Mouse (Mus musculus) intestine, postnatal 0 days (tissue): ENCODE results near the gene En1. TPM values are rescaled to one million over a fixed set of nuclear protein-coding genes. Genes with fewer than 3 reads are reported as not detected.

ENCODE experiments used
- ATAC-seq: fragments of 200-750 bp; cut with Nextera tagmentation; 2 replicates; pipeline ENCODE4 v1.8.0; 2017; ENCODE audit warnings: mild to moderate bottlenecking, moderate TSS enrichment, moderate library complexity
- H3K27ac ChIP-seq: fragments of 300-500 bp; sonication (generic); 2 replicates; pipeline ENCODE4 v1.5.1; 2014; ENCODE audit warnings: mild to moderate bottlenecking, low read depth, low read length, moderate library complexity
- H3K27me3 ChIP-seq: fragments of 300-500 bp; sonication (generic); replicated peaks from 2 replicates; pipeline ENCODE4 v1.6.1; 2014; ENCODE audit warnings: low read length, mixed read lengths; ENCODE audit not compliant: control insufficient read depth, insufficient read depth
- H3K36me3 ChIP-seq: fragments of 300-500 bp; sonication (generic); 2 replicates; pipeline ENCODE4 v1.6.1; 2014; ENCODE audit warnings: mild to moderate bottlenecking, moderate library complexity; ENCODE audit not compliant: control insufficient read depth, insufficient read depth
- H3K4me1 ChIP-seq: fragments of 300-500 bp; sonication (generic); replicated peaks from 2 replicates; pipeline ENCODE4 v1.6.1; 2014; ENCODE audit warnings: antibody characterized with exemption, low read length, mixed read lengths; ENCODE audit not compliant: control insufficient read depth, insufficient read depth
- H3K4me2 ChIP-seq: fragments of 300-500 bp; sonication (generic); replicated peaks from 2 replicates; pipeline ENCODE4 v1.6.1; 2014; ENCODE audit warnings: low read depth, mild to moderate bottlenecking, moderate library complexity
- H3K4me3 ChIP-seq: fragments of 300-500 bp; sonication (generic); 2 replicates; pipeline ENCODE4 v1.5.1; 2014; ENCODE audit warnings: low read depth, low read length
- H3K9ac ChIP-seq: fragments of 300-500 bp; sonication (generic); 2 replicates; pipeline ENCODE4 v1.6.1; 2014; ENCODE audit warnings: mild to moderate bottlenecking, low read depth, low read length
- H3K9me3 ChIP-seq: fragments of 300-500 bp; sonication (generic); 2 replicates; pipeline ENCODE4 v1.6.1; 2016; ENCODE audit warnings: mixed run types; ENCODE audit not compliant: control insufficient read depth
- CTCF ChIP-seq: sonication (generic); IDR thresholded peaks from 2 replicates; pipeline ENCODE4 v1.5.1; 2016; ENCODE audit warnings: low read depth, mild to moderate bottlenecking, control low read depth, antibody characterized with exemption, moderate library complexity
- whole genome bisulfite sequencing: fragments of 180-500 bp; shearing (Covaris S2); extraction: QIAGEN DNeasy Blood & Tissue Kit; methylation state at CpG from one replicate; pipeline ENCODE4 v1.1.7; 2014; 5-methylcytosine and 5-hydroxymethylcytosine counted together
- polyA plus RNA-seq: library from polyadenylated mRNA; unstranded; fragments of >200 nt; fragmentation: Nextera tagmentation; extraction: Ambion mirVana; gene quantifications from 2 replicates; pipeline ENCODE4 v1.2.1, GENCODE M21; 2015

The En1 gene
- polyA plus RNA-seq, 1 experiment from 2014 or later: not detected

- no peak overlapping the region for H3K27ac ChIP-seq
- H3K4me2 ChIP-seq: no peak overlapping the region
- H3K36me3 ChIP-seq: no peaks in the 10 kb centered on the region
- WGBS: 10% methylated on average over 11 of the region's 11 CpGs
- no peak for TF ChIP-seq CTCF
- ATAC-seq: no peak
- H3K4me3 ChIP-seq: no peak overlapping the region
- peaks cover 95% of the 10 kb centered on the region for H3K27me3 ChIP-seq
- 0 out of 2 replicates have a peak, but pooled peaks cover 3% of the 10 kb centered on the region for H3K4me1 ChIP-seq
- H3K9ac ChIP-seq: no peak overlapping the region
- H3K9me3 ChIP-seq: no peaks in the 10 kb centered on the region
These were observed 5.6 kb downstream of the En1 start for GRCm38 (mm10) chr1:120607576-120608400.

GRCm38 (mm10) chr1:120608461-120608860 is 6.2 kb downstream of the En1 start:
- Histone ChIP-seq H3K36me3 (no peaks in the 10 kb centered on the region), H3K9me3 (no peaks in the 10 kb centered on the region), H3K4me3 (no peak overlapping the region), H3K27me3 (peaks cover 95% of the 10 kb centered on the region), H3K27ac (no peak overlapping the region), H3K9ac (no peak overlapping the region), H3K4me1 (no peaks in the 10 kb centered on the region), H3K4me2 (no peak overlapping the region)
- no peak for TF ChIP-seq CTCF
- no peak for ATAC-seq
- 33% methylated on average over 3 of the region's 3 CpGs for WGBS

GRCm38 (mm10) chr1:120609611-120610010 is 7.4 kb downstream of the En1 start:
- no peak for ATAC-seq
- H3K27me3 ChIP-seq: peaks cover 95% of the 10 kb centered on the region

DNA sequence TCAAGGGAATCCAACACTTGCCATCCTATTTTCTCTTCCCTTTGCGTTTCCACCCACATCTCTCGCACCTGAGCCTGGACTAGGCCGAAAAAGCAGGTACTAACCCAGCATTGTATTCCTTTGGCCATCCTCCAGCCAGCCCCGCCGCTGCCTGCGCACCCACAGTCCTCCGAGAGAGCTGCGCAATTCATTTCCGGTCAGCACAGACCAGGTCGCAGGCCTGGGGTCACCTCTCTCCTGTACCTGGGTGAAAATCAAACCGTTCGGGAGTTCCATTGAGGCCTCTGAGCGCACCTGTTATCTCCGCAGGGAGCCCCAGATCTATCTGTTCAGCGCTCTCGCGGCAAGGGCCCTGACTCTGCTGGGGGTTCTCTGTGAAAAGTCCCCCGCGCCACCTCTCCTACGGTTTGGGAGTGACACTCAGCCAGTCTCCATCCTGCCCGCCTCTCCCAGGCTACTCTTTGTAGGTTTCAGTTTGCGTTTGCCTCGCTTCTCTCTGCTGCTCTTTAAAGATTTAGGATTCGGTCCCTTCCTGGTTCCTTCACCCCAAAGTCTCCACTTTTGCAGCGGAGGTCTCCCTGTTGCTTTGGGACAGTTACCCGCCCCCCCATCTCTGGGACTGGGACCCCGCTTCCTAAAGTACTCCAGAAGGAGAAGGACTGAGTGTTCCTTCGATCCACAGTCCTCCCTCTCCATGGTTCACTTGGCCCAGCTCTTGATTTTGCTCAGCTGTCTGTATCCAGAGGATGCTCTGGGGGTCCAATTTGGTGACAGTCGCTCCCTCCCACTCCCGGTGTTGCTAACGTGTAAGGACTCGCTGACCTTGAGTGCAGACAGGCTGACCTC is 11.5 kb downstream of the En1 start:
- Histone ChIP-seq H3K27ac (no peak overlapping the region), H3K4me2 (no peak overlapping the region), H3K4me1 (no peaks in the 10 kb centered on the region), H3K9me3 (no peaks in the 10 kb centered on the region), H3K9ac (no peak overlapping the region), H3K27me3 (peaks cover 99% of the 10 kb centered on the region), H3K36me3 (no peaks in the 10 kb centered on the region), H3K4me3 (no peak overlapping the region)
- no peak for ATAC-seq
- TF ChIP-seq CTCF: no peak
- WGBS: under 1% methylated on average over 32 of the region's 32 CpGs

More at GRCm38 (mm10) chr1:120609611-120610010, 7.4 kb downstream of the En1 start:
- no peaks in the 10 kb centered on the region for H3K9me3 ChIP-seq
- H3K4me1 ChIP-seq: no peaks in the 10 kb centered on the region
- 3% methylated on average over 6 of the region's 6 CpGs for WGBS
- H3K9ac ChIP-seq: no peak overlapping the region
- H3K4me2 ChIP-seq: no peak overlapping the region
- no peaks in the 10 kb centered on the region for H3K36me3 ChIP-seq
- no peak for TF ChIP-seq CTCF
- no peak overlapping the region for H3K4me3 ChIP-seq
- H3K27ac ChIP-seq: no peak overlapping the region

- Histone ChIP-seq H3K4me3 (no peak overlapping the region), H3K4me1 (no peaks in the 10 kb centered on the region), H3K27ac (no peak overlapping the region), H3K4me2 (no peak overlapping the region), H3K36me3 (no peaks in the 10 kb centered on the region), H3K27me3 (peaks cover 94% of the 10 kb centered on the region), H3K9me3 (no peaks in the 10 kb centered on the region), H3K9ac (no peak overlapping the region)
- ATAC-seq: no peak
- no peak for TF ChIP-seq CTCF
- 3% methylated on average over 30 of the region's 30 CpGs for WGBS
These were observed 12.3 kb downstream of the En1 start for GRCm38 (mm10) chr1:120614307-120615100.
